Mouse (Mus musculus) CH12.LX (cell line): Measurements from ENCODE around the gene Medag. TPM values are rescaled to one million over a fixed set of nuclear protein-coding genes. Genes with fewer than 3 reads are reported as not detected.

Experiments
- DNase-seq: peaks from one replicate; pipeline ENCODE4 v3.0.0-alpha.2; 2013; ENCODE audit errors: extremely low read depth
- H3K27ac ChIP-seq: 2 replicates; pipeline ENCODE4 v1.5.1; 2012; ENCODE audit warnings: low read depth, mild to moderate bottlenecking, control low read depth, moderate library complexity; ENCODE audit not compliant: insufficient read depth
- H3K27me3 ChIP-seq: replicated peaks from 2 replicates; pipeline ENCODE3; 2012; ENCODE audit warnings: inconsistent platforms
- H3K36me3 ChIP-seq, 2 experiments: replicated peaks in 1 of 2; 2 replicates each; pipeline versions ENCODE3 to v1.6.1; 2012; ENCODE audit warnings: inconsistent platforms in 1 of 2, low read length in 1 of 2, mild to moderate bottlenecking in 1 of 2, mixed read lengths in 1 of 2, moderate library complexity in 1 of 2; ENCODE audit not compliant: control insufficient read depth in 1 of 2, insufficient read depth in 1 of 2
- H3K4me1 ChIP-seq, 2 experiments: 2 replicates each; pipeline ENCODE4 v1.6.1; 2012; ENCODE audit warnings: inconsistent platforms in 1 of 2, moderate library complexity in 1 of 2; ENCODE audit not compliant: insufficient read depth in 2 of 2, control insufficient read depth in 1 of 2
- H3K4me2 ChIP-seq: 2 replicates; pipeline ENCODE4 v1.6.1; 2012; ENCODE audit warnings: low read depth, mild to moderate bottlenecking, control low read depth; ENCODE audit not compliant: poor library complexity, insufficient read depth, severe bottlenecking
- H3K4me3 ChIP-seq, 3 experiments: fragments of 150-350 bp in 1 of 3; sonication (generic) in 1 of 3; replicated peaks in 1 of 3; 2 replicates each; pipeline versions ENCODE3 to v1.5.1; 2011 to 2012; ENCODE audit warnings: low read depth in 2 of 3, low read length in 2 of 3, mild to moderate bottlenecking in 2 of 3, moderate library complexity in 2 of 3, control low read depth in 1 of 3, improper control_type of control experiment in 1 of 3, inconsistent platforms in 1 of 3, mixed read lengths in 1 of 3; ENCODE audit not compliant: poor library complexity in 1 of 3
- H3K79me2 ChIP-seq: replicated peaks from 2 replicates; pipeline ENCODE4 v1.6.1; 2012; ENCODE audit warnings: mild to moderate bottlenecking, moderate library complexity; ENCODE audit not compliant: control insufficient read depth, poor library complexity, insufficient read depth, severe bottlenecking; ENCODE audit errors: extremely low read depth
- H3K9ac ChIP-seq: 2 replicates; pipeline ENCODE4 v1.6.1; 2012; ENCODE audit warnings: low read depth, mild to moderate bottlenecking, control low read depth, moderate library complexity; ENCODE audit not compliant: insufficient read depth
- H3K9me3 ChIP-seq: replicated peaks from 2 replicates; pipeline ENCODE3; 2012; ENCODE audit warnings: low read length, inconsistent platforms, mixed read lengths
- BHLHE40 ChIP-seq: IDR thresholded peaks from 2 replicates; pipeline ENCODE4 v1.6.1; 2011; ENCODE audit warnings: mild to moderate bottlenecking, low read depth, low read length, improper control_type of control experiment
- CHD1 ChIP-seq: IDR thresholded peaks from 2 replicates; pipeline ENCODE4 v1.6.1; 2012; ENCODE audit warnings: low read depth, low read length, improper control_type of control experiment, inconsistent platforms
- CTCF ChIP-seq, 2 experiments: IDR thresholded peaks in 1 of 2; conservative IDR thresholded peaks in 1 of 2; 2 replicates each; pipeline ENCODE4 v1.5.1; 2011 to 2012; ENCODE audit warnings: low read depth in 2 of 2, low read length in 2 of 2, improper control_type of control experiment in 1 of 2, inconsistent platforms in 1 of 2, mild to moderate bottlenecking in 1 of 2, moderate library complexity in 1 of 2
- ELF1 ChIP-seq: IDR thresholded peaks from 2 replicates; pipeline ENCODE4 v1.6.1; 2014; ENCODE audit warnings: low read depth, mild to moderate bottlenecking, inconsistent platforms, low read length, improper control_type of control experiment
- EP300 ChIP-seq: IDR thresholded peaks from 2 replicates; pipeline ENCODE4 v1.6.1; 2011; ENCODE audit warnings: low read length, improper control_type of control experiment
- ETS1 ChIP-seq: conservative IDR thresholded peaks from 2 replicates; pipeline ENCODE4 v1.6.1; 2012; ENCODE audit warnings: low read depth, mild to moderate bottlenecking, inconsistent platforms, low read length, improper control_type of control experiment, moderate library complexity
- HCFC1 ChIP-seq: IDR thresholded peaks from 2 replicates; pipeline ENCODE4 v1.6.1; 2012; ENCODE audit warnings: low read depth, mild to moderate bottlenecking, inconsistent platforms, low read length, improper control_type of control experiment
- IRF4 ChIP-seq: IDR thresholded peaks from 2 replicates; pipeline ENCODE4 v1.6.1; 2014; ENCODE audit warnings: low read depth, mild to moderate bottlenecking, inconsistent platforms, low read length, improper control_type of control experiment
- JUN ChIP-seq: IDR thresholded peaks from 2 replicates; pipeline ENCODE4 v1.6.1; 2011; ENCODE audit warnings: low read depth, mild to moderate bottlenecking, low read length, improper control_type of control experiment, moderate library complexity; ENCODE audit not compliant: insufficient read depth
- JUND ChIP-seq: conservative IDR thresholded peaks from 2 replicates; pipeline ENCODE4 v1.6.1; 2011; ENCODE audit warnings: low read depth, low read length, improper control_type of control experiment
- KAT2A ChIP-seq: IDR thresholded peaks from 2 replicates; pipeline ENCODE4 v1.6.1; 2012; ENCODE audit warnings: low read length, improper control_type of control experiment, inconsistent platforms; ENCODE audit not compliant: insufficient replicate concordance
- MAFK ChIP-seq: IDR thresholded peaks from 2 replicates; pipeline ENCODE4 v1.6.1; 2011; ENCODE audit warnings: low read length, improper control_type of control experiment; ENCODE audit not compliant: insufficient replicate concordance
- MAX ChIP-seq: IDR thresholded peaks from 2 replicates; pipeline ENCODE4 v1.6.1; 2011; ENCODE audit warnings: low read length, improper control_type of control experiment
- MAZ ChIP-seq: IDR thresholded peaks from 2 replicates; pipeline ENCODE4 v1.6.1; 2012; ENCODE audit warnings: low read depth, mild to moderate bottlenecking, inconsistent platforms, low read length, improper control_type of control experiment, moderate library complexity
- MEF2A ChIP-seq: IDR thresholded peaks from 2 replicates; pipeline ENCODE4 v1.6.1; 2014; ENCODE audit warnings: low read depth, mild to moderate bottlenecking, inconsistent platforms, low read length, improper control_type of control experiment, borderline replicate concordance
- MXI1 ChIP-seq: IDR thresholded peaks from 2 replicates; pipeline ENCODE4 v1.6.1; 2011; ENCODE audit warnings: mild to moderate bottlenecking, low read depth, low read length, improper control_type of control experiment
- MYC ChIP-seq: IDR thresholded peaks from 2 replicates; pipeline ENCODE4 v1.6.1; 2011; ENCODE audit warnings: low read depth, mild to moderate bottlenecking, improper control_type of control experiment, low read length
- NELFE ChIP-seq: IDR thresholded peaks from 2 replicates; pipeline ENCODE4 v1.6.1; 2011; ENCODE audit warnings: low read depth, low read length, improper control_type of control experiment
- PAX5 ChIP-seq: IDR thresholded peaks from 2 replicates; pipeline ENCODE4 v1.6.1; 2012; ENCODE audit warnings: low read length, inconsistent platforms, mixed read lengths
- POLR2A ChIP-seq: IDR thresholded peaks from 2 replicates; pipeline ENCODE4 v1.6.1; 2011; ENCODE audit warnings: low read depth, mild to moderate bottlenecking, improper control_type of control experiment, low read length
- POLR2AphosphoS2 ChIP-seq: IDR thresholded peaks from 2 replicates; pipeline ENCODE4 v1.6.1; 2011; ENCODE audit warnings: low read depth, low read length, improper control_type of control experiment
- TCF12 ChIP-seq: IDR thresholded peaks from 2 replicates; pipeline ENCODE4 v1.6.1; 2014; ENCODE audit warnings: low read depth, mild to moderate bottlenecking, inconsistent platforms, low read length, improper control_type of control experiment
- ZC3H11A ChIP-seq: IDR thresholded peaks from 2 replicates; pipeline ENCODE4 v1.6.1; 2012; ENCODE audit warnings: low read depth, mild to moderate bottlenecking, inconsistent platforms, low read length, improper control_type of control experiment
- ZKSCAN1 ChIP-seq: IDR thresholded peaks from 2 replicates; pipeline ENCODE4 v1.6.1; 2012; ENCODE audit warnings: low read depth, inconsistent platforms, low read length, improper control_type of control experiment, borderline replicate concordance
- ZNF384 ChIP-seq: IDR thresholded peaks from 2 replicates; pipeline ENCODE4 v1.6.1; 2012; ENCODE audit warnings: low read depth, low read length, improper control_type of control experiment, inconsistent platforms
- dilution Hi-C: fragments of 300-500 bp; cut with MboI; formaldehyde crosslinking; loops from 2 replicates; pipeline ENCODE4 v1.14.3; 2020; ENCODE audit warnings: low sequenced_read_pairs; ENCODE audit not compliant: extremely low pct_unique_long_range_greater_than_20kb, extremely low pct_ligation_motif_present
- in situ Hi-C: fragments of 300-500 bp; cut with MboI; formaldehyde crosslinking; loops from 3 replicates; pipeline ENCODE4 v1.14.3; 2019; ENCODE audit warnings: low sequenced_read_pairs, low pct_ligation_motif_present, low pct_unique_long_range_greater_than_20kb, mixed read lengths
- polyA plus RNA-seq: library from polyadenylated mRNA; unstranded; fragments of >175 nt; gene quantifications from 2 replicates; pipeline ENCODE4 v1.2.1, GENCODE M21; 2012; ENCODE audit warnings: low read depth; ENCODE audit not compliant: insufficient read length
- total RNA-seq, 2 experiments: library from RNA; depleted of rRNA; stranded (reverse); fragments of 300-350 nt in 1 of 2; fragments of >200 nt in 1 of 2; gene quantifications; 2 replicates each; pipeline ENCODE4 v1.2.3; 2012 to 2014

Medag gene
- total and polyA plus RNA-seq, 3 experiments = not detected

DNA sequence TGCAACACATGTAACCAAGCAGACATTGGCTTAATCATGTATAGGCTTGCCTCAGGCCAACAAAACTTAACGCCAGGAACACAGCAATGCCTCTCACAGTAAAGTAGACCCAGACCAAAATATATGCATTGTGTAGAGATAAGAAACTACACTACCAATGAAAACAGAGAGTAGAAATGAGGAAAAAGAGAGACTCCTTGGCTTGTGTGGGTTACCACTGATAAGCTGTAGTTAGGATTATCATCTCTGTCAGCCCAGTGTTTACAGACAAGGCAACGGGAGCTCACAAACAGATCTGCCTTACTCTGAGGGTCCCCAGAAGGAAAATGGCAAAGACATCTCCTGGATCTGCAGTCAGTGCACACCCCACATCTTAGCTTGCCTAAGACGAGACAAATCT, 25.0 kb downstream of the Medag start:
- dilution Hi-C loops = no loop called here

DNA sequence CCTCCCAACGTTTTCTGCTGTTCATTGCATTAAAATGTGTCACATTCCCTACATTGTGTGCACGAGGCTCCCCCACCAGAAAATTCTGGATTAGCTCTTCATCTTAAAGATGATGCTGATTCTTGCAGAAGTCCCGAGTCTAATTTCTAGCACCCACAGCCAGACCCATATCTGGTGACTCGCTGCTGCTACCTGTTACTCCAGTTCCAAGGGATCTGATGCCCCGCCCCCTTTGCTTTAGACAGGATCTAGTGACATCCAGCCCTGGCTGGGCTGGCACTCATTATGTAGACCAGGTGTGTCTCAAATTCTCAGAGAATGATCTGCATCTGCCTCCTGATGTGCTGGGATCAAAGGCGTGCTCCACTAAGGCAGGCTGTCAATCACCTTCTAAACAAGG, 25.6 kb downstream of the Medag start:
- Histone ChIP-seq H3K9ac (no peak overlapping the region), H3K27ac (no peak overlapping the region), H3K36me3 (no peaks in the 10 kb centered on the region), H3K4me1 (peaks cover 0 to 14% of the 10 kb centered on the region in 2 experiments; a peak in 2 of 4 replicates), H3K27me3 (no peaks in the 10 kb centered on the region), H3K4me2 (no peak overlapping the region), H3K9me3 (no peaks in the 10 kb centered on the region)
- dilution Hi-C loops (no loop called here), in situ Hi-C loops (no loop called here)
- no peak for DNase-seq
- TF ChIP-seq NELFE (no peak), ETS1 (no peak), MAX (no peak), PAX5 (no peak), ZC3H11A (no peak), IRF4 (no peak), TCF12 (no peak), MXI1 (no peak), ZKSCAN1 (no peak), MAZ (no peak), POLR2AphosphoS2 (no peak), HCFC1 (no peak), JUN (no peak), MAFK (no peak), MEF2A (no peak), POLR2A (no peak), BHLHE40 (no peak), JUND (no peak), EP300 (no peak)
- TF ChIP-seq, all 38 proteins: peak for 0
- H3K79me2 ChIP-seq = no peaks in the 10 kb centered on the region
- H3K4me3 ChIP-seq = no peak overlapping the region

More for the DNA sequence above, 25.0 kb downstream of the Medag start:
- H3K4me1 ChIP-seq = peaks cover 0 to 14% of the 10 kb centered on the region in 2 experiments; a peak in 2 of 4 replicates
- no peaks in the 10 kb centered on the region for H3K36me3 ChIP-seq
- no peaks in the 10 kb centered on the region for H3K79me2 ChIP-seq
- in situ Hi-C loops = no loop called here
- DNase-seq = no peak
- no peak overlapping the region for H3K27ac ChIP-seq
- H3K9ac ChIP-seq = no peak overlapping the region
- no peak for TF ChIP-seq EP300
- no peak for TF ChIP-seq JUND
- TF ChIP-seq ZC3H11A = no peak
- no peak for TF ChIP-seq CTCF (conservative IDR thresholded peaks at IDR 0.05 in 1 of 2, IDR thresholded peaks at IDR 0.05 in 1 of 2; ENCODE audit: low read depth in 2 of 2, low read length in 2 of 2)
- TF ChIP-seq CHD1 = no peak
- no peak for TF ChIP-seq ZKSCAN1
- no peak for TF ChIP-seq KAT2A
- TF ChIP-seq ZNF384 = no peak
- no peak for TF ChIP-seq ELF1
- TF ChIP-seq PAX5 = no peak
- no peak for TF ChIP-seq MYC
- TF ChIP-seq, all 38 proteins: peak for 0
- H3K4me3 ChIP-seq = no peak overlapping the region
- no peaks in the 10 kb centered on the region for H3K9me3 ChIP-seq
- H3K4me2 ChIP-seq = no peak overlapping the region
- no peaks in the 10 kb centered on the region for H3K27me3 ChIP-seq
